Mouse (Mus musculus) heart, postnatal 0 days (tissue): ENCODE measurements around the gene Ddx18. TPM values are rescaled to one million over a fixed set of nuclear protein-coding genes. Genes with fewer than 3 reads are reported as not detected.

ENCODE experiments used
- ATAC-seq: fragments of 200-750 bp; cut with Nextera tagmentation; 2 replicates; pipeline ENCODE4 v1.8.0; 2017; ENCODE audit warnings: low read depth, moderate number of reproducible peaks, moderate library complexity; ENCODE audit not compliant: insufficient read depth
- DNase-seq: peaks from one replicate; pipeline ENCODE4 v3.0.0-alpha.2; 2016; ENCODE audit warnings: low spot score
- H3K27ac ChIP-seq: fragments of 300-500 bp; sonication (generic); 2 replicates; pipeline ENCODE4 v1.5.1; 2014; ENCODE audit warnings: low read depth, mild to moderate bottlenecking
- H3K27me3 ChIP-seq: fragments of 300-500 bp; sonication (generic); 2 replicates; pipeline ENCODE4 v1.6.1; 2014; ENCODE audit warnings: low read length, mixed read lengths; ENCODE audit not compliant: control insufficient read depth, insufficient read depth
- H3K36me3 ChIP-seq: fragments of 300-500 bp; sonication (generic); replicated peaks from 2 replicates; pipeline ENCODE4 v1.6.1; 2014; ENCODE audit warnings: low read length, mixed read lengths; ENCODE audit not compliant: control insufficient read depth, insufficient read depth
- H3K4me1 ChIP-seq: fragments of 300-500 bp; sonication (generic); 2 replicates; pipeline ENCODE4 v1.6.1; 2014; ENCODE audit warnings: antibody characterized with exemption; ENCODE audit not compliant: control insufficient read depth, insufficient read depth
- H3K4me2 ChIP-seq: fragments of 300-500 bp; sonication (generic); 2 replicates; pipeline ENCODE4 v1.6.1; 2014; ENCODE audit warnings: low read depth, mild to moderate bottlenecking, low read length, moderate library complexity
- H3K4me3 ChIP-seq: fragments of 300-500 bp; sonication (generic); 2 replicates; pipeline ENCODE4 v1.5.1; 2014; ENCODE audit warnings: low read depth, low read length
- H3K9ac ChIP-seq: fragments of 300-500 bp; sonication (generic); replicated peaks from 2 replicates; pipeline ENCODE4 v1.6.1; 2014; ENCODE audit warnings: low read depth, low read length, mixed read lengths
- H3K9me3 ChIP-seq: fragments of 300-500 bp; sonication (generic); replicated peaks from 2 replicates; pipeline ENCODE4 v1.6.1; 2016; ENCODE audit warnings: low read length; ENCODE audit not compliant: control insufficient read depth
- CTCF ChIP-seq: IDR thresholded peaks from 2 replicates; pipeline ENCODE4 v1.5.1; 2016; ENCODE audit warnings: antibody characterized with exemption, control low read depth, low read depth
- EP300 ChIP-seq: IDR thresholded peaks from 2 replicates; pipeline ENCODE4 v1.6.1; 2016; ENCODE audit warnings: antibody characterized with exemption, low read depth
- WGBS: fragments of 180-500 bp; shearing (Covaris S2); extraction: QIAGEN DNeasy Blood & Tissue Kit; methylation state at CpG from one replicate; pipeline ENCODE4 v1.1.7; 2014; 5-methylcytosine and 5-hydroxymethylcytosine counted together
- polyA plus RNA-seq: library from polyadenylated mRNA; unstranded; fragments of >200 nt; fragmentation: Nextera tagmentation; extraction: Ambion mirVana; gene quantifications from 2 replicates; pipeline ENCODE4 v1.2.1, GENCODE M21; 2015
- total RNA-seq: library from RNA; depleted of rRNA; stranded (reverse); fragments of >200 nt; gene quantifications from 2 replicates; pipeline ENCODE4 v1.2.3, GENCODE M21; 2014; ENCODE audit warnings: low replicate concordance

The Ddx18 gene
- total and polyA plus RNA-seq, 2 experiments from 2014 or later = 23.3 to 52.2 TPM

DNA sequence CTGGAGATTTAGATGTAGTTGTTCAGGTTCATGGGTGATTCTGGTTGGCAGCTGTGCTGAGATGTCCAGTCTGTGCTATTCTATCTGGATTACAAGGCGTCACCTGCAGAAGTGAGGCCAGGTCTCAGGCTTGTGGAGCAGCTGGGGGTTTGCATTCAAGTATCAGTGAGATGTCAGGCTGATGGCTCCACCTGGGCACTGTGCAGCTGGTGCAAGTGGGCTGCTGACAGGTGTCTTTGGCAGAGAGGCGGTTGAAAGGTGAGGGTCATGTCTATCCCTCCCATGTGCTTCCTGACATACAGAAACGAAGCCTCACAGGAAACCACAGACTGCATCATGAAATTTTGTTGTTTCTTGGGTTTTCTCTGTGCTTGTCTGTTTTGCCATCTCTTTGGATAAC, 30.6 kb upstream of the Ddx18 start:
- Histone ChIP-seq H3K4me3 (no peak overlapping the region), H3K27ac (no peak overlapping the region), H3K27me3 (no peaks in the 10 kb centered on the region), H3K4me2 (no peak overlapping the region), H3K9me3 (0 out of 2 replicates have a peak, but pooled peaks cover 2% of the 10 kb centered on the region), H3K4me1 (no peaks in the 10 kb centered on the region), H3K9ac (no peak overlapping the region), H3K36me3 (no peaks in the 10 kb centered on the region)
- WGBS = 31% methylated on average over 3 of the region's 3 CpGs
- ATAC-seq = no peak
- no peak for DNase-seq
- TF ChIP-seq CTCF = no peak
- no peak for TF ChIP-seq EP300

DNA sequence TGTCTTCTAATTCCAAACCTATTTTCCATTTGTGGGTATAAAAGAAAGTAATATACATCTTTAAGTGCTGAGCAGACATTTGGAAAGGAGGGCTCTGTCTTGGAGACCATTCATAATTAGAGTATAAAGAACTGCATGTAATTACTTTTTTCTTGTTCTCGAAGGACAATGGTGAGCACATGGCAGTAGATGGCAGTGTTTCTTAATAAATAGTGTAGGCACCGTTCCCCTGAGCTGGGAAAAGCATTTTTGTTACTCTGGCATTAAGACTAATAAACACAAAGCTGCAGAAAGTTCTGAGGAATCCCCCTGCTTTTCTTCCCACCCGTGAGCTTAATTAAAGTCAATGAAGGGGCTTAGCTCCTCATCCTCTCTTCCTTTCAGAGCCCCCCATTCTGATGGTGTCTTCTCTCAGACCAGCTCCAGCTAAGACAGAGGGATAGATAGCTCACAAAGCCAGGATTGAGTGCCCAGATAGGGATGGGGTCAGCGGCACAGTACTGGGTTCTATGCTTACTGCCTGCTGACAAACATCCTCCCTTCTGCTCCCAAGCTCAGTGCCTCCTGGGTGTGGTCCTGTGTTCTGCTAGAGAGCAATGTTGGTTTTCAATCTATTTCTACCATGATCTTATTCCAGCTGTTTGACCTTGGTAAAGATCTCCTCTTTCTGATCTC, 29.3 kb upstream of the Ddx18 start:
- peak; percentile 7 for DNase-seq
- TF ChIP-seq EP300 (no peak), CTCF (peak; percentile 32)
- WGBS = 29% methylated on average over 4 of the region's 4 CpGs

GRCm38 (mm10) chr1:121584838-121585237, 17.0 kb upstream of the Ddx18 start:
- H3K36me3 ChIP-seq = no peaks in the 10 kb centered on the region
- 59% methylated on average over 6 of the region's 6 CpGs for WGBS
- no peak for TF ChIP-seq EP300
- no peak for DNase-seq
- no peaks in the 10 kb centered on the region for H3K27me3 ChIP-seq
- no peaks in the 10 kb centered on the region for H3K4me1 ChIP-seq
- H3K27ac ChIP-seq = no peak overlapping the region
- no peak overlapping the region for H3K4me2 ChIP-seq
- H3K4me3 ChIP-seq = no peak overlapping the region
- no peak overlapping the region for H3K9ac ChIP-seq
- ATAC-seq = no peak
- H3K9me3 ChIP-seq = no peaks in the 10 kb centered on the region

More for the DNA sequence above, 29.3 kb upstream of the Ddx18 start:
- H3K27me3 ChIP-seq = no peaks in the 10 kb centered on the region
- H3K4me2 ChIP-seq = no peak overlapping the region
- no peaks in the 10 kb centered on the region for H3K9me3 ChIP-seq
- H3K4me1 ChIP-seq = no peaks in the 10 kb centered on the region
- no peak overlapping the region for H3K27ac ChIP-seq
- H3K9ac ChIP-seq = no peak overlapping the region
- no peaks in the 10 kb centered on the region for H3K36me3 ChIP-seq
- no peak overlapping the region for H3K4me3 ChIP-seq
- no peak for ATAC-seq

GRCm38 (mm10) chr1:121581133-121581855, 13.5 kb upstream of the Ddx18 start:
- Histone ChIP-seq H3K27me3 (no peaks in the 10 kb centered on the region), H3K9ac (no peak overlapping the region), H3K4me2 (no peak overlapping the region), H3K4me3 (no peak overlapping the region), H3K9me3 (no peaks in the 10 kb centered on the region), H3K27ac (no peak overlapping the region), H3K36me3 (no peaks in the 10 kb centered on the region), H3K4me1 (no peaks in the 10 kb centered on the region)
- TF ChIP-seq EP300 (no peak), CTCF (no peak)
- WGBS = 76% methylated on average over 5 of the region's 5 CpGs
- ATAC-seq = no peak
- no peak for DNase-seq

- H3K4me2 ChIP-seq = no peak overlapping the region
- no peak for ATAC-seq
- no peak for DNase-seq
- TF ChIP-seq CTCF (no peak), EP300 (no peak)
- no peak overlapping the region for H3K4me3 ChIP-seq
- no peaks in the 10 kb centered on the region for H3K9me3 ChIP-seq
- H3K27ac ChIP-seq = no peak overlapping the region
- no peaks in the 10 kb centered on the region for H3K36me3 ChIP-seq
- H3K27me3 ChIP-seq = no peaks in the 10 kb centered on the region
- H3K9ac ChIP-seq = no peak overlapping the region
- no peaks in the 10 kb centered on the region for H3K4me1 ChIP-seq
- WGBS = 57% methylated on average over 1 of the region's 1 CpGs
Measured at GRCm38 (mm10) chr1:121577491-121577890, 9.7 kb upstream of the Ddx18 start.

DNA sequence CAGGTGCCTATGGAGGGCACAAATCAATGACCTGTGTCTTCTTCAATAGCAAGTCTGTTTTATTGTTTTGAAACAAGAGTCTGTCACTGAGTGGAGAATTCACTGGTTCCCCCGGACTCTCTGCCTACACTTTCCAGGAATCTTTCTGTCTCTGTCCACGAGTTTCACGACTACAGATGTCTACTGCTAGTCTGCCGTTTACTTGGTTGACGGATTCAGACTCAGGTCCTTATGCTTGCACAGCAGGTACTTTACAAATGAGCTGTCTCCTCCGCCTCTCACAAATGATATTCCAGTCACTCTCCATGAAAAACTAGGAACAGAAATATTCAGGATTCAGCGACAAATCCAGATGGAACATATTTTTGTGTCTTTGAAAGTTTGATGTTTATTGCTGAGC, 2.7 kb upstream of the Ddx18 start:
- H3K9me3 ChIP-seq = no peaks in the 10 kb centered on the region
- H3K4me1 ChIP-seq = peaks cover 11% of the 10 kb centered on the region; the same call in 1 of the 2 replicates
- no peak for ATAC-seq
- 0 out of 2 replicates have a peak, but pooled peaks cover 2% of the 10 kb centered on the region for H3K36me3 ChIP-seq
- DNase-seq = no peak
- no peak overlapping the region for H3K27ac ChIP-seq
- H3K4me2 ChIP-seq = no peak overlapping the region
- H3K9ac ChIP-seq = no peak overlapping the region
- TF ChIP-seq CTCF (no peak), EP300 (no peak)
- WGBS = 71% methylated on average over 7 of the region's 7 CpGs
- no peak overlapping the region for H3K4me3 ChIP-seq
- H3K27me3 ChIP-seq = no peaks in the 10 kb centered on the region
